Mouse (Mus musculus): ENCODE measurements around the gene Gm21776. TPM values are rescaled to one million over a fixed set of nuclear protein-coding genes. Genes with fewer than 3 reads are reported as not detected.

The Gm21776 gene
- not detected for polyA plus RNA-seq (2014; fragmentation: Illumina TruSeq; extraction: RNeasy Lipid Tissue Mini Kit (QIAGEN cat#74804); ENCODE audit: low replicate concordance)

GRCm38 (mm10) chrY:76378362-76378761 is at the start of gene Gm21776:
Gene Gm21776, plus strand, starts transcription at chrY:76378662.

